Mouse (Mus musculus) bone marrow, adult 2 months (tissue): Measurements from ENCODE around the gene Zdhhc25.

ENCODE experiments used
- CTCF ChIP-seq: fragments of 200-500 bp; IDR thresholded peaks from 2 replicates; pipeline ENCODE4 v1.5.1; 2011; ENCODE audit warnings: low read length, control low read depth; ENCODE audit not compliant: control insufficient read depth, insufficient read depth
- POLR2A ChIP-seq: fragments of 200-500 bp; IDR thresholded peaks from 2 replicates; pipeline ENCODE4 v1.6.1; 2011; ENCODE audit warnings: low read depth, mild to moderate bottlenecking, control low read depth, low read length, borderline replicate concordance; ENCODE audit not compliant: control insufficient read depth

GRCm38 (mm10) chr15:88617125-88617524, 17.0 kb downstream of the Zdhhc25 start:
- TF ChIP-seq CTCF = no peak
- no peak for TF ChIP-seq POLR2A
